ENCODE assay signal across 8 mouse cellular contexts in the genomic region with DNA sequence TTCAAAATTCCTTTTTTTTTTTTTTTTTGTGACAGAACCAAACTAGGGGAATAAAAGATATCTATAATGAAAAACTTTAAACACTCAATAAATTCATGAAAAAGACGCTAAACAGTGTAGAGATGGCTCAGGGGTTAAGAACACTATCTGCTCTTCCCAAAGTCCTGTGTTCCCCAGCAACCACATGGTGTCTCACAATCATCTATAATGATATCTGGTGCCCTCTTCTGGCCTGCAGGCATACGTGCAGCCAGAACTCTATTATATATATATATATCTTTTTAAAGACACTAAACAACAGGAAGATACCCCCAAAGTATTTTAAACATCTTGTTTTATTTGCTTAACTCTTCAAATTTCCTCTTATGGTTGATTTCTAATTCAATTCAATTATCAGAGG.
A peak's percentile ranks its signal among the peaks of the same experiment; 100 is the strongest.
DNase-seq lines count a peak whose midpoint lies in the region; ATAC-seq and TF ChIP-seq lines count a peak whose summit lies in the region.

No protein-coding gene starts in this region.

- H3K9me3 ChIP-seq in liver, embryonic 14.5 days (ENCODE audit: control insufficient read depth, low read length), result no peaks in the 10 kb centered on the region

- no peaks in the 10 kb centered on the region for H3K36me3 ChIP-seq in liver, embryonic 14.5 days (replicated peaks; ENCODE audit: control insufficient read depth, insufficient read depth, low read depth)

- H3K4me2 ChIP-seq in liver, embryonic 14.5 days (ENCODE audit: low read depth), result no peak overlapping the region

- no peaks in the 10 kb centered on the region for H3K27me3 ChIP-seq in cerebellum, adult 2 months (ENCODE audit: control insufficient read depth, insufficient read depth, low read length)
- H3K27me3 ChIP-seq in liver, embryonic 14.5 days (ENCODE audit: control insufficient read depth, insufficient read depth, low read length), result no peaks in the 10 kb centered on the region

- intact Hi-C loops in left cerebral cortex, postnatal 4 days (cut with DNase I), result no loop called here

- peak; percentile 45; the same call in 1 of the 2 replicates for TF ChIP-seq CTCF in cerebellum, adult 2 months (IDR thresholded peaks at IDR 0.05; ENCODE audit: borderline replicate concordance, insufficient read depth, low read depth, low read length)
- peak; percentile 50 for TF ChIP-seq CTCF in liver, embryonic 14.5 days (IDR thresholded peaks at IDR 0.05; ENCODE audit: low read depth)

- no peak for TF ChIP-seq POLR2A in cerebellum, adult 2 months (IDR thresholded peaks at IDR 0.05; ENCODE audit: borderline replicate concordance, insufficient read depth, low read length)

- DNase-seq in cerebellum, adult 2 months, result peak in 1 of 2 experiments; percentile 18
- DNase-seq in left cerebral cortex, postnatal 4 days, result peak; percentile 9
- DNase-seq in left cerebral cortex, adult 11 months (ENCODE audit: low spot score), result no peak
- peak; percentile 19 for DNase-seq in c-Kit-positive CD71-negative TER-119-negative erythroid progenitor cells, embryonic 14.5 days (ENCODE audit: low read depth)
- DNase-seq in liver, embryonic 14.5 days (ENCODE audit: low read depth in 3 of 3, low spot score in 3 of 3), result peak in 1 of 3 experiments; percentile 1
- DNase-seq in urinary bladder, adult 18-20 months (ENCODE audit: low spot score in 2 of 2), result no peak

- no peaks in the 10 kb centered on the region for H3K4me1 ChIP-seq in cerebellum, adult 2 months (ENCODE audit: control insufficient read depth, insufficient read depth, low read length)
- H3K4me1 ChIP-seq in liver, embryonic 14.5 days (replicated peaks; ENCODE audit: control insufficient read depth in 2 of 2, insufficient read depth in 2 of 2, low read length in 1 of 2), result no peaks in the 10 kb centered on the region

- no peak overlapping the region for H3K4me3 ChIP-seq in cerebellum, adult 2 months (replicated peaks; ENCODE audit: insufficient read depth, low read depth, low read length)
- H3K4me3 ChIP-seq in liver, embryonic 14.5 days (ENCODE audit: insufficient read depth in 1 of 2, low read depth in 2 of 2, low read length in 2 of 2), result no peak overlapping the region

- H3K27ac ChIP-seq in cerebellum, adult 2 months (ENCODE audit: insufficient read depth, low read length), result no peak overlapping the region
- H3K27ac ChIP-seq in liver, embryonic 14.5 days, result no peak overlapping the region

- no peak for TF ChIP-seq EP300 in liver, embryonic 14.5 days (IDR thresholded peaks at IDR 0.05; ENCODE audit: low read depth)

- 10% methylated on average over 2 of the region's 2 CpGs for WGBS in cerebellum, adult 2 months
- 1% methylated on average over 2 of the region's 2 CpGs for WGBS in liver, embryonic 14.5 days (ENCODE audit: insufficient replicate concordance)

- no peak overlapping the region for H3K9ac ChIP-seq in liver, embryonic 14.5 days (replicated peaks)

- no peak for ATAC-seq in cerebellum, adult (ENCODE audit: insufficient number of reproducible peaks, low FRiP score, low TSS enrichment)
- no peak for ATAC-seq in liver, embryonic 14.5 days (ENCODE audit: insufficient read depth)
- ATAC-seq in erythroblast, adult 5-6 weeks (replicated peaks; ENCODE audit: low FRiP score, poor library complexity, severe bottlenecking), result no peak

Comparison
In these comparisons a context has a peak if more than half of its experiments do, and no peak if none do; other contexts are left out.
1. DNase-seq: peak in left cerebral cortex, postnatal 4 days (single experiment) and c-Kit-positive CD71-negative TER-119-negative erythroid progenitor cells, embryonic 14.5 days (single experiment); none in left cerebral cortex, adult 11 months (single experiment) and urinary bladder, adult 18-20 months (0 of 2).